Mouse (Mus musculus) kidney, embryonic 14.5 days (tissue): ENCODE measurements around the gene Gabrg3. TPM values are rescaled to one million over a fixed set of nuclear protein-coding genes. Genes with fewer than 3 reads are reported as not detected.

Source experiments
- ATAC-seq: fragments of 200-750 bp; cut with Nextera tagmentation; 2 replicates; pipeline ENCODE4 v1.8.0; 2017; ENCODE audit warnings: moderate number of reproducible peaks, mild to moderate bottlenecking, moderate TSS enrichment, moderate library complexity; ENCODE audit not compliant: low FRiP score, low TSS enrichment
- H3K27ac ChIP-seq: fragments of 300-500 bp; sonication (generic); 2 replicates; pipeline ENCODE4 v1.5.1; 2014; ENCODE audit warnings: low read depth, mild to moderate bottlenecking, low read length, moderate library complexity, mixed read lengths
- H3K27me3 ChIP-seq: fragments of 300-500 bp; sonication (generic); 2 replicates; pipeline ENCODE4 v1.6.1; 2014; ENCODE audit warnings: mild to moderate bottlenecking, low read length; ENCODE audit not compliant: control insufficient read depth, insufficient read depth
- H3K36me3 ChIP-seq: fragments of 300-500 bp; sonication (generic); 2 replicates; pipeline ENCODE4 v1.6.1; 2014; ENCODE audit warnings: low read length, mixed read lengths; ENCODE audit not compliant: control insufficient read depth, insufficient read depth
- H3K4me1 ChIP-seq: fragments of 300-500 bp; sonication (generic); 2 replicates; pipeline ENCODE4 v1.6.1; 2014; ENCODE audit warnings: low read length, mixed read lengths; ENCODE audit not compliant: control insufficient read depth, insufficient read depth
- H3K4me2 ChIP-seq: fragments of 300-500 bp; sonication (generic); replicated peaks from 2 replicates; pipeline ENCODE4 v1.6.1; 2014; ENCODE audit warnings: low read depth, mild to moderate bottlenecking, low read length
- H3K4me3 ChIP-seq: fragments of 300-500 bp; sonication (generic); 2 replicates; pipeline ENCODE4 v1.5.1; 2014; ENCODE audit warnings: mild to moderate bottlenecking, low read length
- H3K9ac ChIP-seq: fragments of 300-500 bp; sonication (generic); 2 replicates; pipeline ENCODE4 v1.6.1; 2014; ENCODE audit warnings: low read depth, mild to moderate bottlenecking, low read length, moderate library complexity
- H3K9me3 ChIP-seq: fragments of 300-500 bp; sonication (generic); 2 replicates; pipeline ENCODE4 v1.6.1; 2016; ENCODE audit warnings: low read length; ENCODE audit not compliant: control insufficient read depth
- WGBS: fragments of 180-500 bp; shearing (Covaris S2); extraction: QIAGEN DNeasy Blood & Tissue Kit; methylation state at CpG from one replicate; pipeline ENCODE4 v1.1.7; 2014; 5-methylcytosine and 5-hydroxymethylcytosine counted together
- polyA plus RNA-seq: library from polyadenylated mRNA; unstranded; fragments of >200 nt; fragmentation: Nextera tagmentation; extraction: Ambion mirVana; gene quantifications from 2 replicates; pipeline ENCODE4 v1.2.1, GENCODE M21; 2014

Gene Gabrg3
- polyA plus RNA-seq, 1 experiment from 2014 or later, result 0.54 TPM

DNA sequence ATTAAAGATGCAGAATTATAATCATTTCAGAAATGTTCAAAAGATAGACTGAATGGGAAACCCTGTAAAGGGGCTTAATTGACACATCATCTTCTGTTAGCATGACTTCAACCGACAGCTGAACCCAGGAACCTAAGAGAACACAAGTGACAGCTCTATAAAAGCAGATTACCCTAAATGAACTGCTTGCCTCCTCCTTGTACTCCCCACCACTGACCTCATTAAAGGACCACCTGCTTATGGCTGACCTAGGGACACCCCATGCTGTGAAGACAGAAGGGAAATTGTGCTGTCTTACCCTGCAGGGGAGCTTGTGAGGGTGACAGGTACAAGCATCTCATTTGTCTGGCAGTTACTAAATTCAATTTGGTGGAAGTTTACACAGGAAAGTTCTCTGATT is 467.5 kb downstream of the Gabrg3 start:
- Histone ChIP-seq H3K9ac (no peak overlapping the region), H3K4me1 (no peaks in the 10 kb centered on the region), H3K36me3 (no peaks in the 10 kb centered on the region), H3K27ac (no peak overlapping the region), H3K4me3 (no peak overlapping the region), H3K4me2 (no peak overlapping the region), H3K27me3 (no peaks in the 10 kb centered on the region), H3K9me3 (no peaks in the 10 kb centered on the region)
- 36% methylated on average over 1 of the region's 1 CpGs for WGBS
- peak; percentile 57; the same call in 1 of the 2 replicates for ATAC-seq

DNA sequence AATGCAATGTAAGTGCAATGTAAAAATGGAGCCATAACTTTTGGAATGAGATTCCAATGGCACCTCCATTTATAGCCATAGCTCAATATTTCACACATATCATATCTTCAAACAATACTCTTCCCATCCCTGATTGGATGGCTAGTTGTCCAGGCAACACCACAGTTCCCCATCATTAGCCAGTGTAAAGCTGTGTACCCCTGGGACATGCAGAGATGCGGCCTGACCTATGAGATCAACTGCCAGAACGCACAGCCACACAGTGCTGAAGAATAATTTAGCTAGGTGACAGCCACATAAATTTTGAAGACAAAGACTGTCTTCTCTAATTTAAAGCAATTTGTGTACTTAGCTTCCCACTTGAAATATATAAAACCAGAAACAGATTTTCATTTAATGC is 472.1 kb downstream of the Gabrg3 start:
- Histone ChIP-seq H3K36me3 (no peaks in the 10 kb centered on the region), H3K9me3 (no peaks in the 10 kb centered on the region), H3K4me3 (no peak overlapping the region), H3K27me3 (no peaks in the 10 kb centered on the region), H3K9ac (no peak overlapping the region), H3K4me2 (no peak overlapping the region), H3K4me1 (no peaks in the 10 kb centered on the region), H3K27ac (no peak overlapping the region)
- ATAC-seq, result no peak
- WGBS, result 33% methylated on average over 2 of the region's 2 CpGs

DNA sequence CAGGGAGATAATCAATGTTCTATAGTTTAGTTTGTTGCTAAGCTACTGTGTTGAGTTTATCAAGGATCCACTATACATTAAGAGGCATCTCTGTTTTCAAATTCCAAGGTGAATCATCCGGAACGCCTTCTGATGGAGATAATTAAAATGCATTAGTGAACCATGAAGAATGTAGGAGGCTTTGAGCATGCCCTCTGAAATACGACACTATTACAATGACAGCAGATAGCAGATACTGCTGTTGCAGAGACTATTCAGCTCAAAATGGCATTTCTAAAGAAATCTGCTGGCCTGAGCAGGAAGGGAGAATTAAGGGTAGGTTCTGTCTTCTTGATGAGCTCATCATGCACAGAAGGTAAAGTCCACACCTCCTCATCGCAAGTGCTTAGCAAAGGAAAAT is 487.2 kb downstream of the Gabrg3 start:
- Histone ChIP-seq H3K4me3 (no peak overlapping the region), H3K27ac (no peak overlapping the region), H3K9me3 (no peaks in the 10 kb centered on the region), H3K27me3 (no peaks in the 10 kb centered on the region), H3K4me2 (no peak overlapping the region), H3K4me1 (no peaks in the 10 kb centered on the region), H3K36me3 (no peaks in the 10 kb centered on the region), H3K9ac (no peak overlapping the region)
- peak; percentile 92 for ATAC-seq
- WGBS, result 36% methylated on average over 4 of the region's 4 CpGs

GRCm38 (mm10) chr7:56867314-56868075 is 519.5 kb downstream of the Gabrg3 start:
- no peak overlapping the region for H3K27ac ChIP-seq
- WGBS, result 47% methylated on average over 1 of the region's 1 CpGs

GRCm38 (mm10) chr7:56843565-56843964 is 543.4 kb downstream of the Gabrg3 start:
- no peak for ATAC-seq
- Histone ChIP-seq H3K36me3 (no peaks in the 10 kb centered on the region), H3K4me1 (no peaks in the 10 kb centered on the region), H3K9me3 (no peaks in the 10 kb centered on the region), H3K9ac (no peak overlapping the region), H3K4me2 (no peak overlapping the region), H3K27me3 (no peaks in the 10 kb centered on the region), H3K4me3 (no peak overlapping the region), H3K27ac (no peak overlapping the region)
- 83% methylated on average over 5 of the region's 5 CpGs for WGBS

More at GRCm38 (mm10) chr7:56867314-56868075, 519.5 kb downstream of the Gabrg3 start:
- no peaks in the 10 kb centered on the region for H3K27me3 ChIP-seq
- ATAC-seq, result no peak
- peaks cover 3% of the 10 kb centered on the region for H3K9me3 ChIP-seq
- no peak overlapping the region for H3K4me2 ChIP-seq
- H3K36me3 ChIP-seq, result no peaks in the 10 kb centered on the region
- no peaks in the 10 kb centered on the region for H3K4me1 ChIP-seq
- no peak overlapping the region for H3K4me3 ChIP-seq
- H3K9ac ChIP-seq, result no peak overlapping the region

DNA sequence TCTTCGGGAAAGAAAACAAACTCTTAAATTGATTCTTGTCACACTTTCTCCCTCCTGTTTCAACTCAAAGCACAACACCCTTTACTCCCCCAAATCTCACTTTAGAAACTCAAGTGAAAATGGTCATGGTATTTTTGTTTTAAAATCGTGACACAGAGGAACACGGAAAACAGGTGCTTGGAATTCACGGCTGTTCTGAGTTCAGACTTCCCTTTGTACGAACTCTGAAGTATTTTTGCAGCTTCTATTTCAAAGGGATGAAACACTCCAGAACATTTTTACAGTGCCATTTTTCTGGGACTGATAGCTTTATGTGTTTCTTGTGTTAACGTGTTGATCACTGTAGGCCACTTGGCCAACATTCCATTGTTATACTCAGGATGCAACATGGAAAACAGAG is 561.5 kb downstream of the Gabrg3 start:
- no peak overlapping the region for H3K27ac ChIP-seq
- no peak for ATAC-seq
- H3K27me3 ChIP-seq, result no peaks in the 10 kb centered on the region
- no peaks in the 10 kb centered on the region for H3K4me1 ChIP-seq
- H3K9ac ChIP-seq, result no peak overlapping the region
- 72% methylated on average over 6 of the region's 6 CpGs for WGBS
- no peaks in the 10 kb centered on the region for H3K9me3 ChIP-seq
- H3K4me2 ChIP-seq, result no peak overlapping the region
- H3K36me3 ChIP-seq, result no peaks in the 10 kb centered on the region
- H3K4me3 ChIP-seq, result no peak overlapping the region

- WGBS, result 92% methylated on average over 1 of the region's 1 CpGs
- Histone ChIP-seq H3K9ac (no peak overlapping the region), H3K4me3 (no peak overlapping the region), H3K27me3 (no peaks in the 10 kb centered on the region), H3K4me1 (no peaks in the 10 kb centered on the region), H3K4me2 (no peak overlapping the region), H3K9me3 (no peaks in the 10 kb centered on the region), H3K36me3 (no peaks in the 10 kb centered on the region), H3K27ac (no peak overlapping the region)
- no peak for ATAC-seq
Measured at GRCm38 (mm10) chr7:56801841-56802240, 585.1 kb downstream of the Gabrg3 start.

DNA sequence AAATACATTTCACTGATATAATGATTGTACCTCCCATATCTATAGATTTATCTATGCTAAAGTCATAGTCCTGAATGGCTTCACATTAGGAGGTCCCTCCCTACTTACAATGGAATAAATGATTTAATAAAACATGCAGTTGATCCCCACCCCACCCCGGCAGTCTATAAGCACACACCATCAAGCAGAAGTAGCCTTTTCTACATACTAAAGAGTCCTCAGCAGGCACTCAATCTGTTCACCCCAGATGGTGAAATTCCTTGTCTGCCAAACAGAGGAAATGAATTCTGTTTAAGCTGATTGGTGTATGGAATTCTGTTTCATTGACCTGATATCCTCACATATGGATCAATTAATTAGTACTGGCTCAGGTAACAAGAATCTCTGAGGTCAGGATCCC is 607.9 kb downstream of the Gabrg3 start:
- Histone ChIP-seq H3K27ac (no peak overlapping the region), H3K4me3 (no peak overlapping the region), H3K4me1 (no peaks in the 10 kb centered on the region), H3K9ac (no peak overlapping the region), H3K9me3 (no peaks in the 10 kb centered on the region), H3K27me3 (no peaks in the 10 kb centered on the region), H3K4me2 (no peak overlapping the region), H3K36me3 (no peaks in the 10 kb centered on the region)
- no peak for ATAC-seq
- WGBS, result 92% methylated on average over 1 of the region's 1 CpGs

DNA sequence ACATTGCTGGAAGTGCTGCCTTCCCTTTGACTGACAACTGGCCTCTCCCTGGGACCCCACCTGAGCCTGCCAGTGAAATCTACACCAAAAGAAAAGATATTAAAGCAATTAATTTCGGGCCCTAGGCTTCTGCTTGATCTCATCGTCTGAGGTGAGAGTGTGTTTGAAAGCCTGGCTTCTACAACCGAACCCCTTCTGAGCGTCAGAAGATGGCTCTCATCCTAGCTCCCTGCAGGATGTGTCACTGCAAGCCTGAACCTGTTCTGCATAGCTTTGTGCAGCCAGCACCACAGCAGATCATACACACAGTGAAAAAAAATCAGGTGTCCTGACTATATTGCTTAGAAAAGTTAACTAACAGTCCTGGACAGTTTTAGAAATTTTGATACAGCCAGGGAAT is 618.8 kb downstream of the Gabrg3 start:
- no peaks in the 10 kb centered on the region for H3K27me3 ChIP-seq
- no peaks in the 10 kb centered on the region for H3K4me1 ChIP-seq
- H3K4me2 ChIP-seq, result no peak overlapping the region
- no peaks in the 10 kb centered on the region for H3K36me3 ChIP-seq
- H3K9me3 ChIP-seq, result no peaks in the 10 kb centered on the region
- no peak overlapping the region for H3K4me3 ChIP-seq
- H3K27ac ChIP-seq, result no peak overlapping the region
- WGBS, result 67% methylated on average over 4 of the region's 4 CpGs
- ATAC-seq, result no peak
- H3K9ac ChIP-seq, result no peak overlapping the region
